Mouse (Mus musculus) liver, adult (tissue): Measurements from ENCODE around the gene Lgals2.

Experiments used
- GATA4 ChIP-seq: IDR thresholded peaks from 2 replicates; pipeline ENCODE4 v1.6.1; 2014; ENCODE audit warnings: mild to moderate bottlenecking, low read length; ENCODE audit not compliant: insufficient replicate concordance

Gene Lgals2

DNA sequence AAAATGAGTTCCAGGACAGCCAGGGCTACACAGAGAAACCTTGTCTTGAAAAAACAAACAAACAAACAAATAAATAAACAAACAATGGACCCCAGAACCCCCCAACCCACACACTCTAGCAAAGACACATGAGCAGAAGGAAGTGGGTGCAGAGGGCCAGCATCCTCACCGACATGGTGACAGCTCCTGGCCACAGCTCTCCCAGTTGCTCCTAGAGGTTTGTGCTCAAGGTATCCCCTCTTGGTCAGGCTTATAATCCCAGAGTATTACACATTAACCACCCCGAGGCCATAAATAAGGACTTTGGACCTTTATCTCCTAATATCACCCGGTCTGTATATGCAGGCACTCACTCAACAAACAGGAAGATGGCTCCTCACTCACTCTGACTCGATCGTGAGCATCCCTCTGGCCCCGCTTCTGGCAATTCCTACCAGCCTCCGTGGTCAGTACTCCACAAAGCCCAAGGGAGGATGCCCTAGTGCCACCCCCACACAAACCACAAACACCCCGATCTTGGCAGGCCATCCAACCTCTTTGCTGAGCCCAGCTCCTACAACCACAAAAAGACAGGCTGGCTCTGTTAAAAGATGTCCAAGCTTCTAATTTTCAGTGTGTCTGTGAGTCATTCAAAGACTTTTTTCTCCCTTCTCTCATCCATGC is at the start of gene Lgals2:
Lgals2 (minus strand) TSS at position 227 of the 663 bp plus-strand sequence.
- no peak for TF ChIP-seq GATA4

DNA sequence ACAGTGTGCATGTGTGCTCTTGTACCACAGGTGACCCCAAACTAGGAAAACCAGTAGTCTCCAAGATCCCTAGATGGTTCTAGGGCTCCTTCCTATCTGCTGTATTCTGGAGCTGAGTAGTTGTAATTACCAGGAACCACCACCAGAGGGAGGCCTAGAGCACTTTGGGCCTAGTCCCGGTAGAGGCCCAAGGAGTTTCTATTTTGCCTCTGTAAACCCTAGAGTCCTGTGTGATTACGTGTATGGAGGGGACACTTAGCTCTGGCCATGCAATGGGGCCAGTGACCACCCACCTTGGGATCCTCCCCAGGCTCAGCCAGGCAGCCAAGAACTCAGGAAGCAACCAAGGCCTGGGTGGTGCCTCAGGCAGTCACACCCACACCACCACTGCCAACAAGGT is 47.9 kb upstream of the Lgals2 start:
- no peak for TF ChIP-seq GATA4

DNA sequence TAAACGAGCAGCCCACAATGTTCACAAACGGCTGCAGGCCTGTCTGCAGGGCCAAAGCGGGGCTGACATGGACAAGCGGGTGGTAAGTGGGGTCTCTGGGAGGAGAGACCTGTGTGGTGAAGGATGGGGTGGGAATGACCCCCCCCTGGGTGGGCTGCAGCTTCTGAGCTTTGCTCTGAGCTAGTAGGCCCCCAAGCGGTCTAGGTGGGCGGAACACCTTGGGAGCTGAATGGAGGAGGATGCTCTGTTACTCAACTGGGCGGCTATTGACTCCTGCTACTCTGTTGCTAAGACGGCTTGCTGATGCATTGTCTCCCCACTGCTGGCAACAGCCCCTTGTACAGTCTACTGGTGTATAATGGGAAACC is 46.1 kb upstream of the Lgals2 start:
- TF ChIP-seq GATA4 = no peak

DNA sequence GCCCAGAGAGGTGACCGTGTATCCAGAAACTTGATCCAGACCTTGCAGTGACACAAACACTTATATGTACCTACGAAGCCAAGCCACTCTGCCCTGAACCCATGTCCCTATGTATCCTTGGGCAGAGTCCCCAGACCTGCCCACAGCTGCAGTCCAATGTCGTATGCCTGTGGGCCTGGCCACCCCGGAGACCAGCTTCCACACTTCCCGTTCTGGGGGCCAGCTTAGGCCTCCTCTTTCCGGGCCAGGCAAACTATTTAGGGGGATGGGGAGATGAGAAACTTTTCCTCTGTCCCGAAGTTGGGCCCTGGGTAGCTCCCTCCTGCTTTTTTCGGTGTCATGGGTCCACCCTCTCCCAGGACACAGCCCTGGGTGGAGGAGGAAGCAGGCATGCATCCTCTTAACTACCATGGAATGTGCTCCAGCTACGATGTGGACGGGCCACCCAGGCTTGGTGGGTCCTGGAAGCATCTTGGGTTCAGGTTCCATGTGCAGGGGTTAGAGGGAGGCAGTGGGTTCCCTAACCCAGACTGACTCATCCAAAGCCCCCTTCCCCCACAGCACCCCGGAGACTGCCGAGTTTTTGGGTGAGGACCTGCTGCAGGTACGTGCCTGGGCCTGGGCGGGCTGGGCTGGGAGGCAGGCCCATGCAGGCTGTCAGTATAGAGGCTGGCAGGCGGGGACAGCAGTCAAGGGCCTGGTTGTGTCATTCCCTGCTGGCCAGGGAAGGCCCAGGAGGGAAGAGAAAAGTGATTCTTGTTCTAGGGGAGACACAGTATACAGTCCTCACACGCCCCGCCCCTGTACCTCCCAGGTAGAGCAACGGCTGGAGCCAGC is 45.5 kb upstream of the Lgals2 start:
- TF ChIP-seq GATA4 = no peak

DNA sequence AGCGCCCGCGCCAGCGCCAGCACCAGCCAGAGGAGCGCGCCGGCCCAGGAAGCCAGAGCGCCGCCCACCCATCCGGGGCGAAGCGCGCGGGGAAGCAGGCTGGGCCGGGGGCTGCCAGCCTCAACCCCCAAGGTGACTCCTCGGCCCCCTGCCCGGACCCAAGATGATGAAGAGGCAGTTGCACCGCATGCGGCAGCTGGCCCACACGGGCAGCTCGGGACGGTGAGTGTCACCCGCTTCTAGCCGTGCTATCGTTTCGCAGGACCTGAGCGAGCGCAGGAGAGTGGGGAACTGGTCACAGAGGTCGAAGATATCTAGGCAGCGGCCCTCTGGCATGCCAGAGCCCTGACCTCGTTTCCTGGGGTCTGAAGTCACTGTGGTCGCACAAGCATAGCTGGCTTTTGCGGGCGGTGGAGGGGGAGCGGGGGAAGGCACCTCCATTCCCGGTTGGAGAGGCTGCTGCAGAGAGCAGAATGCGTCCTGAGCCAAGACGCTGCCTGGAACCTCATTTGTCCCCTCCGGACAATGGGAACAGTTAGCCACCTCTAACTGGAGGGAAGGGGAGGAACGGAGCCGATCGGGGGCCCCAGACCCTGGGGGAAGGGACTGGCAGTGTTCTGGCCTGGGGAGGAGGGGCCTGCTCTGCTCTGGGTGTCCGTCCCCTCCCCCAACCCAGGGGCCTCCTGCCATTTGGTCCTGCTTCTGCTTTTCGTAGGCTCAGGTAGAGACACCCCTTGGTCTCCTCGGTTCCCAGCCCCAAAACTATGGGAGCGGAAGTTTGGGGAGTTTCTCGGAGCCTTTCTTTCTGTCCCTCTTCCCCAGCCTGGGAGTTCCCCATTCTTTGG is 44.6 kb upstream of the Lgals2 start, which contains the start of gene Sh3bp1:
Sh3bp1 (plus strand) TSS at position 29 of the 845 bp plus-strand sequence.
- TF ChIP-seq GATA4 = no peak

DNA sequence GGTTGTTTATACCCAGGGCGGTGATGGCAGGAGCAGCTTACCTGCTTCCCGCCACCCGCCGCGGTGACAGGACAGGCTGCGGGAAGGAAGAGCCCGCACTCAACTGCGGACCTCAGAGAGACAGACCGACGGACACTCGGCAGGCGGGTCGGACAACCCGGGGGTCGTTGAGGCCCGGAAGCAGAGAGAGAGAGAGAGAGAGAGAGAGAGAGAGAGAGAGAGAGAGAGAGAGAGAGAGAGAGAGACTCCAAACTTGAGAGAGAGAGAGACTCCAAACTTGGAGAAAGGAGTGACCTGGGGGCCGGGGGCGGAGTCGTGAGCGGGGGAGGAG is 44.0 kb upstream of the Lgals2 start, which contains the start of gene Gm49510:
Gm49510 (plus strand) TSS at position 259 of the 331 bp plus-strand sequence.
- no peak for TF ChIP-seq GATA4

DNA sequence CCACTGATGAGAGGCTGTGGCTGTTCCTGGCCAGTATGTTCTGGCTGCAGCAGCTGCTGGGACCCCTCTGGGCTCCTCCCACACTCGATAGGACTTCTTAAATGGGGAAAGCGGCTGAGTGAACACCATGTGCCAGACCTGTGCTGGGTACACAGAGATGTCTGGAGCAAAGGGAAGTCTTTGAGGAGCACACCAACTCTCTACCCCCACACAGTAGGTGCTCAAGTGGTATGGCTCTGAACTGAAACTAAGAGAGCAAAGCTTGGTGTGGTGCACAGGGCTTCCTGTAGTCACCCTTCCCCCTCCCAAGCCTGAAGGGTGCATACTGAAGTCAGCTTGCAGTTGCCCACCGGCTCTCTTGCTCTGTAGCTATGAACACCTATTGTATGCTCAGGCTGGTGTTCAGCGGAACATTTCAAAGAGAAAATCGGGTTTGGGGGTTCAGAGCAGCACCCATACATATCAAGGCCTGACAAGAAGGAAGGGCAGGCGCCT is 43.2 kb upstream of the Lgals2 start:
- TF ChIP-seq GATA4 = no peak

DNA sequence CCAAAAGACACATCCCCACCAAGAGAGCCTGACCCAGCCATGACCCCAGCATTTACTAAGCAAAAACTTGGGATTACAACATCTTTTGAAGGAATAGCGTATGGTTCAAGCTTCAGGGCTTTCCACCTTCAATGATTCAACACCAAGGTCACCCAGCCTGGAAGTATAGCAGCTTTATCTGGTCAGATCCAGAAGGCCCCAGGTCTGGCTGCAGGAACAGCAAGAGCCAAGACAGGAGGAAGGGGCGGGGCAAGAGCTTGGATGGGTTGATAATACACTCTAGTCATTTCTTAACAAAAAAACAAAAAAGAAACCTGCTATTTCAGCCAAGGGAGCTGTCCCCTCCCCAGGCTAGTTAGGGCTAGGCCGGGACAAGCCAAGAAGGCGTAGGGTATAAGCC is 42.2 kb upstream of the Lgals2 start:
- TF ChIP-seq GATA4 = no peak

DNA sequence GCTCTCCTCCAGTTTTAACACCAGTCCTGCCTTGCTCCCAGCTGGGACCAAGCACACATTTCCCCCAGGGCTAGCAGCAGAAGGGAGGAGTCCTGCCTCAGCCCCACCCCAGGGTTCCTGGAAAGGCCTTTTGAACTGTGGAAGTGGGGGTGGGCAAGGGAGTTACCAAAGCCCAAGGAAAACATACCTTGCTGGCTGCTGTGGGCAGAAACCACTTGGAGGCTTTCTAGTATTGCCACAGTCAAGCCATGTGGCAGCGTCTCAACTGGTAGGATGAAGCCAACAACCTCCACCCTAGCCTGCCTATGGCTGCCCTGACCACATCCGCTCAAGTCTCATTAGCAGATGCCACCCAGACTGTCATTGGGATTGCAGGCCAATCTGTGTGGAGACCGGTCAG is 40.8 kb upstream of the Lgals2 start:
- TF ChIP-seq GATA4 = no peak

DNA sequence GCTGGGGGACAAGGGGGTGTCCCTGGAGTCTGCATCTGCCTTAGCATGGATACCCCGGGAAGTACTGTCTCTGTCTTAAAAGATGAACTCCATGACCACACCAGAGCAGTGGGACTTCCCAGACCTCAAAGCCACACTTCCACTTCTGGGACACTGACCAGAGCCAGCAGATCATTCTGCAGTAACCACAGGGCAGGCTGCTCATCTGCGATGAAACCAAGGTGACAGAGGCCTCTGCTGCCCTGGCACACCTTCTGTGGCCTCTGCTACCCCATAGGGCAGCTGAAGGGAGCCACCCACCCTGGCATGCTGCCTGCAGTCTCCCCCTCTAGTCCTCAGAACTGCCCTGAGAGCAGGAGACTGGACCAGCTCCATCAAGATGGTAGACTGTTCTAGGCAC is 40.4 kb upstream of the Lgals2 start:
- TF ChIP-seq GATA4 = no peak

DNA sequence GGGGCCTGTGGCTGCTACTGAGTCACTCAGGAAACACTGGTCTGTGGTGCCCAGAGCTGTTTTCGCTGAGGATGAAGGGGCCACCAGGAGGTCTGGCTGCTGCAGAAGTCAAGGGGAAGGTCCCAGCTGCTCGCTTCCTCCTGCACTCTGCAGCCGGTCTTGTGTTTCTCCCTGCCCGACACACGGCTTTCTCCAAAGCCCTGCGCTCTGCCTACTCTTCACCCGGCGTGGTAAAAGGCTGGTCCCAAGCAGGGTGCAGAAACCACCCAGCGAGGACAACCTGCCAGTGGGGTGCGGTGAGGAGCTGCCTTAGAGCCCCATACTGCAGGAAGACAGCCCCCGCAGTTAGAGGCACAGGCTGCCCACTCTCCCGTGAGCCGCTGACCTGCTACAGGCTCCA is 39.4 kb upstream of the Lgals2 start:
- TF ChIP-seq GATA4 = no peak

DNA sequence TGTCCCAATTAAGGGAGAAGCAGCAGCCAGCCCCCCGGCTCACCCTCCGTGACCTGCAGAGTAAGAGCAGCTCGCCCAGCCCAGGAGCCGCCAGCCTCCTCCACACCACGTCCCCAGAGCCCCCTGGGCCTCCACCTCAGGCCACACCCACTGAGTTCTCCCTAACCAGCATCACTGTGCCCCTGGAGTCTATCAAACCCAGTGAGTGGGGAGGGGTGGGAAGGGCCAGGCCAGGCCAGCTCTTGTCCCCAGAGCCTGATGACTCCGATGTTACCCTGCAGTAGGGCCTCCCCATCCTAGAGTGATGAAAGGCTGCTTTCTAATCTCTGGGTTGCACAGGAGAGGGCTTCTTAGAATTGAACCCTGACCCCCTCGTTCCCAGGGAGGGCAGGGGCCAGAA is 37.1 kb upstream of the Lgals2 start:
- no peak for TF ChIP-seq GATA4

DNA sequence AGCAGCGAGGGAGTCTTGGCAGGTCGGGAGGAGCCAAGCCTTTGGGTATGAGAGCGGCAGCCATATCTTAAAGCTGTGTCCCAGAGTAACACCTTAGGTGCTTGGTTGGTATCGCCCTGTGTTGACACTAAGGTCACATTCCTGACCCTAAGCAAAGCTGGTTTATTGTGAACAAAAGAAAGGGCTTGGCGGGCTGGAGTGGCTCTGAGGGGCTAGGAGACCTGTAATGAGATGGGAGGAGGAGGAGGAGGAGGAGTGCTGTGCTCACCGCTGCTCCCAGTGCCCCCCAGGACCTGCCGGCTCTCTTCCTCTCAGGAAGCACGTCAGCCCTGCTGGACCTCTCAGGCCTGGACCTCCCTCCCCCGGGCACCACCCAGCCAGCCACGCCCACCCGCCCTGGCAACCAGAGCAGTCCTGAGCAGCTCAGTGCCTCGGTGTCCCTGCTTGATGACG is 34.1 kb upstream of the Lgals2 start:
- TF ChIP-seq GATA4 = no peak

DNA sequence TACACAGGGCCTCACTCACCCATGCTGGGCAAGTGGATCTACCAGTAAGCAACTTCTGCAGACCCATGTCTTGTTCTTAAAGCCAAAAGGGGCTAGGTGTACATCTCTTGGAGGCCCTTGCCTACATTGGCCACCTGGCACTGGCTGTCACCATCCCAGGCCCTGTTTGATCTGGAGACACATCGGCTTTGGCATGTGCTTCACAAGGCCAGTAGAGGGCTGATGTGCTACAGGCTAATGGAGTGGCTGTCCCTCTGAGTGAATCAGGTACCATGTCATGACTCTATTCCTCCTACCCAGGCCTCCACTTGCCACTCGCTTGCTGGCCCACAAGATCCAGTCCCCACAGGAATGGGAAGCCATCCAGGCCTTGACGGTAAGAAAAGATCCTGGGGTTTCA is 26.5 kb upstream of the Lgals2 start:
- TF ChIP-seq GATA4 = no peak

DNA sequence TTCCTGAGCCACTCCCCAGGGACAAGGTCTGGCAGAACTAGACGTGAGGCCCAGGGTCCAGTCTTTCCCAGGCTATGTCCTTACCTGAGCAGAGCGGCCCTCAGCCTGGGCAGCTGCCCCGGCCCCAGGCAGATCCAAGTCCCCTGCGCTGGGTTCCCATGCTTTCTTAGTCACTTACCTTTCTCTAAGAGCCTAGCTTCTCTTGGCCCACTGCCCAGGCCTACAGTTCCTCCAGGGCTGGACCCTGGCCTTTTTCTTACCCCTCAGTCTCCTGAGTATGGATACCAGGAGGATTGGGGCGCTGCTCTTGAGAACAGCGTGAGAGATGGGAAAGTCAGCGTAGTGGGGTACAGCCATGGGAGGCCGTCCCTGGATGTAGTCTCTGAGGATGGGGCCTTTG is 25.1 kb upstream of the Lgals2 start:
- no peak for TF ChIP-seq GATA4
